Mouse (Mus musculus): Measurements from ENCODE around the gene Hcn3.

GRCm38 (mm10) chr3:89102495-89103290, 57.3 kb downstream of the Hcn3 start:
- no peak for TF ChIP-seq MAFK (IDR thresholded peaks at IDR 0.05; ENCODE audit: insufficient read depth, low read depth, low read length)
- TF ChIP-seq CHD2 (IDR thresholded peaks at IDR 0.05; ENCODE audit: low read depth, low read length) = no peak
- no peak for TF ChIP-seq HCFC1 (IDR thresholded peaks at IDR 0.05; ENCODE audit: borderline replicate concordance, insufficient read depth, low read length)
- no peak for TF ChIP-seq ZNF384 (IDR thresholded peaks at IDR 0.05; ENCODE audit: low read depth, low read length)
